Mouse (Mus musculus) inflammation-experienced regulatory T-cells, adult 6 months (primary cell): ENCODE measurements around the gene Vps18. TPM values are rescaled to one million over a fixed set of nuclear protein-coding genes. Genes with fewer than 3 reads are reported as not detected.
A peak's percentile ranks its signal among the peaks of the same experiment; 100 is the strongest.

Source experiments
- ATAC-seq: one replicate; pipeline ENCODE4 v1.8.0; 2017
- polyA plus RNA-seq, 3 experiments: library from polyadenylated mRNA; unstranded; fragments of 100-300 nt; shearing (Covaris generic); gene quantifications; one replicate each; pipeline ENCODE4 v1.2.1; 2017

The Vps18 gene
- polyA plus RNA-seq, 3 experiments from 2014 or later, result 5.5 to 6.1 (median 5.9) TPM

DNA sequence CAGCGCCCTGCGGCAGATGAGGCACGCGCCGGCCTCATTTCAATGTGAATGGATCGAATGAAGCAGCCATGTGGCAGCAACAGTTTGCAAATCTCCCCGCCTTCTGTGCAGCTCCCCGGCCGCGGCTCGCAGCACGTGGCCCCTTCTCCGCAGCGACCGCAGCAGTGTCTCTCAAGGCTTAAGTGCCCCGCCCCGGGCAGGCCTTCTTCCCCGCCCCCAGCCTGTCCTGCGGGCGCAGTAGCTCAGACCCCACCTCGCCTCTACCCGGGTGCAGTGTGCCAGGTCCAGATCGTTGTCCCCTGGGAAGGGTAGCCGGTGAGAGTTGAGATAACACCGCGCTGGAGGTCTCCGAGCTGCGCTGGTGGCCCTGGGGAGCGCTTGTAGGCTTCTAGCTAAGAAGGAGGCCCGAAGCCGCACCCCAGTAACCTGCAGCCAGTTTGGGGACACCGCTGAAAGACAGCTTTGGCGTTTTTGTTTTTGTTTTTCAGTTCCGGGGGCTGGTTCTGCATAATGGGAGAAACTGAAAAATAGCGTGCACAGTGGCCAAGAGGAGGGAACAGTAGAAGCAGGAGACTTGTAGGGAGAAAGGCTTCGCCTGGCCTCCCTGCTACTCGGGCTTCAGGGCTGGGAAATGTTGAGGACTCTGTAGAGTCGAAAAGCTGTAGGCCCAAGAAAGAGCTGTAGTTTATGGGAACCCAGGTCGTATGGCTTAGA lies 34.2 kb downstream of the Vps18 start:
- no peak for ATAC-seq

GRCm38 (mm10) chr2:119323866-119324575 lies 35.5 kb downstream of the Vps18 start:
- ATAC-seq, result no peak

- no peak for ATAC-seq
Observed at GRCm38 (mm10) chr2:119324576-119325318, 36.2 kb downstream of the Vps18 start.

- peak; percentile 33 for ATAC-seq
Observed at GRCm38 (mm10) chr2:119325568-119326143, 37.1 kb downstream of the Vps18 start, which contains the start of gene Dll4. TSS of gene Dll4 (plus strand) at chr2:119325784.

GRCm38 (mm10) chr2:119326161-119327101 lies 37.9 kb downstream of the Vps18 start:
- ATAC-seq, result peak; percentile 29

- ATAC-seq, result no peak
Observed at GRCm38 (mm10) chr2:119327102-119327480, 38.6 kb downstream of the Vps18 start.

DNA sequence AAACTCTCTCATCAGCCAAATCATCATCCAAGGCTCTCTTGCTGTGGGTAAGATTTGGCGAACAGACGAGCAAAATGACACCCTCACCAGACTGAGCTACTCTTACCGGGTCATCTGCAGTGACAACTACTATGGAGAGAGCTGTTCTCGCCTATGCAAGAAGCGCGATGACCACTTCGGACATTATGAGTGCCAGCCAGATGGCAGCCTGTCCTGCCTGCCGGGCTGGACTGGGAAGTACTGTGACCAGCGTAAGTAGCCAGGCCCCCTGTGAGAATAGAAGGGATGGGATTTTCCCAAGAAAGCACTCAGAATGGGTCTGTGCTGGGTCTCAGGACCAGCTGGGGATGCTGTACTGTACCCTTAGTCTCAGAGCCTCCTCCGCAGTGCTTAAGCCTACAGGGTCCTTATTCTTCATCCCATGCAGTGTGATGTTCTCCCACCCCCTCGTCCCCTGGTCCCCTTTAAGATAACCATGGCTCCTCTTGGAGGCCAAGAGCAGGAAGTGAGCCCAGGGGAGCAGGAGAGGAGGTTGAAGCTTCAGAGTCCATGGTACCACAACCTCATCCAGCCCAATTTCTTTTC lies 39.5 kb downstream of the Vps18 start:
- no peak for ATAC-seq

GRCm38 (mm10) chr2:119328546-119328945 lies 40.0 kb downstream of the Vps18 start:
- ATAC-seq, result no peak

DNA sequence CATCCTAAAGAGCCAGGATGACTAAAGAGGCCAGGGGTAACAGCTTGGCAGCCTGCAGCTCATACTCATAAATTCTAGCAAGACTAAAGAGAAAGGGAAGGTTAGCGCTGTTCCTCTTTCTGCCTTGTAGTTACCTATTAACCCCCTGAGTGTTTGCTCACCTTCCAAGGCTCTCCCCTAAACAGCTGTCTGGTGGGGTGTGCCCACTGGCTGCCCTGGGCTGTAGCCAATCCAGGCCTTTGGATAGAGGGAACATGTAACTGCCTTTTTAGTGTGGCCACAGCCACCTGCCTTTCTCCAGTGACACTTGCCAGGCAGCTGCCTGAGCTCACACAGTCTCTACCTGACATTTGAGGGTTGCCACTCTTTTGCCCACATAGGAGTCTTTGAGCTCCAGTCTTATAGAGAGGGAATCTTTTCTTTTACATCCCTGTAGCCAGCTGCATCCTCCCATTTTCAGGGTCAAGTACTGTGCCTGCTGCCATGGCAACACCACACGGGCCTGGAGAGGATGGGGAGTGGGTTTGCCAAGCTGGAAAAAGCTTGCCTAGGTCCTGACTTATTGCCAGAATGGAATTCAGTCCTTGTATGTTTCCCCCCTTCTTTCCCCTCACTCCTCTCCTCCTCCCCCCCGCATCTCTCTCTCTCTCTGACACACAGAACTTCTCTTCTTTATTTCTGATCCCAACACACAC lies 40.7 kb downstream of the Vps18 start:
- no peak for ATAC-seq

DNA sequence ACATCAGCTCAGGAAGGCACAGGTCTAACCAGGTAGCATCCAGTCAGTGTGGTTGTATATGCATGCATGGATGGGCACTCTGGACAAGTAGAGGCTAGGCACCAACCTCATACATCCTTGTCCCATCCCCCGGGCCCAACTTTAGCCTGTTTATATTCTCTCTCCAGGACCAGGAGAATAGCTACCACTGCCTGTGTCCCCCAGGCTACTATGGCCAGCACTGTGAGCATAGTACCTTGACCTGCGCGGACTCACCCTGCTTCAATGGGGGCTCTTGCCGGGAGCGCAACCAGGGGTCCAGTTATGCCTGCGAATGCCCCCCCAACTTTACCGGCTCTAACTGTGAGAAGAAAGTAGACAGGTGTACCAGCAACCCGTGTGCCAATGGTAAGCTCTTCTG lies 42.3 kb downstream of the Vps18 start:
- no peak for ATAC-seq

GRCm38 (mm10) chr2:119332177-119332661 lies 43.7 kb downstream of the Vps18 start:
- ATAC-seq, result no peak

DNA sequence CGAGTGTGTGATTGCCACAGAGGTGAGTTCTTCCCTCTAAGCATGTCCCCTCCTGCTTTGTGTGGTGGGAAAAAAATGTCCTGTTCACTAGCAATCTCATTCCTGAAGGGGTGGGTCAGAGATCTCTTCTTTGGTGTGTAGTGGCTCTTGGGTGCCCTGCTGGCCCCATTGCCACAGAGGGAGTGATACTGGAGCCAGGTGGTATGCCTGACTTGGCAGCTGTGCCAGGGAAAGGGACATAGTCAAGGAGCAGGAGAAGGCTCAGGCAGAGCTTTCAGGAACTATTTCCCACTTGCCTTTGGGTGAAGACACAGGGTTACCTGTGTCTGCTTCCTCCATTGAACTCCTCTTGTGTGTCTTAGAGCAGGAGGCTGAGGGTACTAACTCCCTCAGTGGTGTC lies 45.6 kb downstream of the Vps18 start:
- ATAC-seq, result no peak

DNA sequence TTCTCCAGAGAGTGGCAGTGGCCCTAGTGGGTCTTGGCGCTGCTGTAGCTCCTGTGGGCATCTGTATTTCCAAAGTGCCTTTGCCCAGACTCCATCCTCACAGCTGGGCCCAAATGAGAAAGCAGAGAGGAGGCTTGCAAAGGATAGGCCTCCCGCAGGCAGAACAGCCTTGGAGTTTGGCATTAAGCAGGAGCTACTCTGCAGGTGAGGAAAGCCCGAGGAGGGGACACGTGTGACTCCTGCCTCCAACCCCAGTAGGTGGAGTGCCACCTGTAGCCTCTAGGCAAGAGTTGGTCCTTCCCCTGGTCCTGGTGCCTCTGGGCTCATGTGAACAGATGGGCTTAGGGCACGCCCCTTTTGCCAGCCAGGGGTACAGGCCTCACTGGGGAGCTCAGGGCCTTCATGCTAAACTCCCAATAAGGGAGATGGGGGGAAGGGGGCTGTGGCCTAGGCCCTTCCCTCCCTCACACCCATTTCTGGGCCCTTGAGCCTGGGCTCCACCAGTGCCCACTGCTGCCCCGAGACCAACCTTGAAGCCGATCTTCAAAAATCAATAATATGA lies 46.5 kb downstream of the Vps18 start:
- ATAC-seq, result no peak

DNA sequence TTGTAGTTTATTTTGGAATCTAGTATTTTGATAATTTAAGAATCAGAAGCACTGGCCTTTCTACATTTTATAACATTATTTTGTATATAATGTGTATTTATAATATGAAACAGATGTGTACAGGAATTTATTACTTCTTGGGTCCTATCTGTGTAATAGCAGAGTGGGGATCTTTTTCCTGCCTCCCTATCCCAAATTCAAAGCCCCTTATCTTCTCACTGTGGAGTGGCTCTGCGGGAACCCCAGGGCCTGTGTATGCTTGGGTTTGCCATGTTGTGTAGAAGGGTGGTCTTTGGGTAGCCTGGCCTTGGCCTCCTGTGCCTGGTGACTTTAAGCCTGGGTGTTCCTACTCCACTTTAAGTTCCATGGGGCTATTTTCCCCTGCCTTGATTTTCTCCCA lies 47.0 kb downstream of the Vps18 start:
- no peak for ATAC-seq

DNA sequence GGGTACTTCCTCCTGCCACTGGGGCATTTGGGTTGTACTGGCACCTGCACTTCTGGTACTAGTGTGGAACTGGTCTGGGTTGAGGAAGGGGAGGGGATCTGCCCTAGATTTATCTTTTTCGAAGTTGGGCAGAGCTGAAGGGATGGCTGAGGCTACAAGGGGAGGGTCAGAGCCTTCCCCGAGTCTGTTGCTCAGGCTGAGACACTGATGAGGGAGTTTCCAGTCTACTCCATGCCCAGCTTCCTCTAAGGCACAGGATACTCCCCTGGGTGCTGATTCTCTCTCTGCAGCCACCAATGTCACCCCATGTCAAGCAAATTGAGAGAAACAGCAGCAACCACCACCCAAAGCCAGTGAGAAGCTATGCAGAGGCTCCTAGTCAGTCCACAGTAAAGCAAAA lies 47.5 kb downstream of the Vps18 start:
- ATAC-seq, result no peak

DNA sequence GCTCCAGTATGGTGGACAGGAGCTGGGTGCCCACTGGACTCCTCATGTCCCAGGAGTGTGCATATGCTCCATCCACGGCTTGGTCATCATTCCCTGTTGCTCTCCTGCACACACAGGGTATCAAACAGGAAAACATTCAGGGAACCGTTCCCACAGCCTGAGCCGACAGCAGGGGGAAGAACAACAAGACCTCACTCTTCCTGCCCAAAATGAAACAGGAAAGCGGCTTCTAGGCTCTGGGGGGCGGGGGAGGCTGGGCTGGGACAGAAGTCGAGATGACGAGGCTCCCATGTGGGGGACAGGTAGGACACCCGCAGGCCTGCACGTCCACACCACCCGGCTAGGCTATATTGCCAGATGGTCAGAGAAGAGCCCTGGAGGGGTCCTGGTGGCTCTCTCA lies 47.9 kb downstream of the Vps18 start:
- no peak for ATAC-seq

DNA sequence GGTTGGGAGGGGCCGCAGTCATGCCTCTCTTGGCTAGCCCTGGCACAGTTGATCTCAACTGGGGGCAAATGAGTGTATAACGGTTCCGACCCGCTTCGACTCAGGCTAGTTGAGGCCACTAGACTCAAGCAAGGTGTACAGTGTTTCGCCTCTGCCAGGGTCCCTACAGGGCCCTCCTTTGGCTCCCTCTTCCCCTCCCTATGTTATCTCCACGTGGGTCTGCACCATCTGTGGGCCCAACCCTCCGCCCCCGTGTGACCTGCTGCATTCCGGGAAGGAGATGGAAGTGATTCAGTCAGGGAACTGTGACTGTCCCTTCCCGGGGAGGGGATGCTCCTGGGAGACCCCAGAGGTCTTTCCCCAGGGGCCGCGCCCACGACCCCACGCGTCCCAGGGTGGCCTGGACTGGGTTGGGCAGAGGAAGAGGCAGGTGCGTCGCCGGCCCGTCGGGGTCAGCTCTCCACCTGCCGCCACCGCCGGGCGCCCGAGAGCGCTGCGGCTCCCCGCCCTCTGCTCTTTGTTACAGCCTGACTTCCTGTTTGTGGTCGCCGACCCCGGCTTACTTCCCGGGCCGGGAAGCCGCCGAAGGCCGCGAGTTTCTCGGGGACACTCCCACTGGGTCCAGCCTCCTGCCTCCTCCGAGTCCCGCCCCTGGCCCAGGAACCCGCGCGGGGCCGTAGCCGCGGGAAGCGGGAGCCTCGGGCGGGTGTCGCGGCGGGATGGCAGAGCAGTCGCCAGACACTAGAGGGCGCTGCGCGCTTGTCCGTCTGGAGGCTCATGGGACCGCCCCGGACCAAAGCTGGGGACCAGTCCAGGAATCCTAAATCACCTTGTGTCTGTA lies 49.1 kb downstream of the Vps18 start:
- peak; percentile 83 for ATAC-seq

GRCm38 (mm10) chr2:119344537-119345138 lies 56.1 kb downstream of the Vps18 start:
- ATAC-seq, result no peak
